Mouse (Mus musculus) heart, adult 9 months (tissue): ENCODE data around the gene Atoh8.
A peak's percentile ranks its signal among the peaks of the same experiment; 100 is the strongest.

Source experiments
- DNase-seq, 2 experiments: peaks; one replicate each; pipeline ENCODE4 v3.0.0; 2022; ENCODE audit warnings: low spot score in 2 of 2

Atoh8 gene

GRCm38 (mm10) chr6:72227665-72228265, 7.6 kb downstream of the Atoh8 start:
- no peak for DNase-seq

GRCm38 (mm10) chr6:72227011-72227410, 8.4 kb downstream of the Atoh8 start:
- DNase-seq, result no peak

GRCm38 (mm10) chr6:72225686-72226085, 9.7 kb downstream of the Atoh8 start:
- DNase-seq, result no peak

- DNase-seq, result no peak
Observed at GRCm38 (mm10) chr6:72223892-72224291, 11.5 kb downstream of the Atoh8 start.

- no peak for DNase-seq
Observed at GRCm38 (mm10) chr6:72222876-72223275, 12.5 kb downstream of the Atoh8 start.

- DNase-seq, result no peak
Observed at GRCm38 (mm10) chr6:72222271-72222724, 13.1 kb downstream of the Atoh8 start.

GRCm38 (mm10) chr6:72221271-72221670, 14.1 kb downstream of the Atoh8 start:
- DNase-seq, result no peak

GRCm38 (mm10) chr6:72219549-72219948, 15.8 kb downstream of the Atoh8 start:
- no peak for DNase-seq

- no peak for DNase-seq
Observed at GRCm38 (mm10) chr6:72218281-72218680, 17.1 kb downstream of the Atoh8 start.

- no peak for DNase-seq
Observed at GRCm38 (mm10) chr6:72217415-72217784, 18.0 kb downstream of the Atoh8 start.

GRCm38 (mm10) chr6:72216681-72217414, 18.5 kb downstream of the Atoh8 start:
- peak; percentile 98 to 99 for DNase-seq

- peak; percentile 58 to 64 for DNase-seq
Observed at GRCm38 (mm10) chr6:72215582-72215981, 19.8 kb downstream of the Atoh8 start.

- no peak for DNase-seq
Observed at GRCm38 (mm10) chr6:72211360-72211759, 24.0 kb downstream of the Atoh8 start.

- DNase-seq, result peak; percentile 59 to 72
Observed at GRCm38 (mm10) chr6:72210823-72211222, 24.6 kb downstream of the Atoh8 start.

GRCm38 (mm10) chr6:72209738-72210137, 25.6 kb downstream of the Atoh8 start:
- no peak for DNase-seq

GRCm38 (mm10) chr6:72208406-72209045, 26.9 kb downstream of the Atoh8 start:
- DNase-seq, result no peak

GRCm38 (mm10) chr6:72206021-72206420, 29.4 kb downstream of the Atoh8 start:
- no peak for DNase-seq

- DNase-seq, result no peak
Observed at GRCm38 (mm10) chr6:72204858-72205257, 30.5 kb downstream of the Atoh8 start.

GRCm38 (mm10) chr6:72203279-72203678, 32.1 kb downstream of the Atoh8 start:
- no peak for DNase-seq

- no peak for DNase-seq
Observed at GRCm38 (mm10) chr6:72202732-72203131, 32.6 kb downstream of the Atoh8 start.

- DNase-seq, result peak; percentile 74 to 85
Observed at GRCm38 (mm10) chr6:72200595-72201256, 34.7 kb downstream of the Atoh8 start.

GRCm38 (mm10) chr6:72197515-72197914, 37.9 kb downstream of the Atoh8 start:
- DNase-seq, result no peak
